Mouse (Mus musculus): ENCODE data around the gene Apbb2. TPM values are rescaled to one million over a fixed set of nuclear protein-coding genes. Genes with fewer than 3 reads are reported as not detected.

Apbb2 gene
- total RNA-seq, 2 experiments from 2014 or later: 60.1 to 70.5 TPM

GRCm38 (mm10) chr5:66455271-66455670, 163.3 kb downstream of the Apbb2 start:
- DNase-seq (ENCODE audit: extremely low spot score in 1 of 2, low spot score in 2 of 2): no peak
- TF ChIP-seq CTCF (IDR thresholded peaks at IDR 0.05): no peak
- intact Hi-C loops (cut with DNase I): no loop called here
- H3K27ac ChIP-seq: no peak overlapping the region
- no peak overlapping the region for H3K4me3 ChIP-seq

GRCm38 (mm10) chr5:66454826-66455225, 163.8 kb downstream of the Apbb2 start:
- no peak for TF ChIP-seq CTCF (IDR thresholded peaks at IDR 0.05)
- H3K4me3 ChIP-seq: no peak overlapping the region
- DNase-seq (ENCODE audit: extremely low spot score in 1 of 2, low spot score in 2 of 2): no peak
- H3K27ac ChIP-seq: no peak overlapping the region
- intact Hi-C loops (cut with DNase I): no loop called here

DNA sequence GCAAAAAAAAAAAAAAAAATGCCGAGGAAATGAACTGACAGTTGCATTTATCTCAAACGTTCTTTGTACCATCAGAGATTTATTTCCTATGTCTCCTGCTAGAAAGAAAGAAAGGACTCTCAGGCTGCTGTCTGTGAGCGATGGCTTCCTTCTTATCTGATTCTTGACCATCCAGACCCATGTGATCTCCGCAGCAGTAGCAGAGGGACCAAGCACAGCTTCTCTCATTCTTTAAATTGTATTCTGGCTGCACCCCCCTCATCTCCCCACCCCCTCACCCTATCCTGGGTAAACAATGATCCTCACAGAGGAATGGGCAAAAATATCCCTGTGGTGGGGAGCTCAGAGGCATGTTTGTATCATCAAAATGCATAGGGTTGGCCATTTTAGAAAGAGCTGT, 165.5 kb downstream of the Apbb2 start:
- Histone ChIP-seq H3K27ac (no peak overlapping the region), H3K4me3 (no peak overlapping the region)
- no peak for DNase-seq (ENCODE audit: extremely low spot score in 1 of 2, low spot score in 2 of 2)
- intact Hi-C loops (cut with DNase I): no loop called here
- TF ChIP-seq CTCF (IDR thresholded peaks at IDR 0.05): no peak

DNA sequence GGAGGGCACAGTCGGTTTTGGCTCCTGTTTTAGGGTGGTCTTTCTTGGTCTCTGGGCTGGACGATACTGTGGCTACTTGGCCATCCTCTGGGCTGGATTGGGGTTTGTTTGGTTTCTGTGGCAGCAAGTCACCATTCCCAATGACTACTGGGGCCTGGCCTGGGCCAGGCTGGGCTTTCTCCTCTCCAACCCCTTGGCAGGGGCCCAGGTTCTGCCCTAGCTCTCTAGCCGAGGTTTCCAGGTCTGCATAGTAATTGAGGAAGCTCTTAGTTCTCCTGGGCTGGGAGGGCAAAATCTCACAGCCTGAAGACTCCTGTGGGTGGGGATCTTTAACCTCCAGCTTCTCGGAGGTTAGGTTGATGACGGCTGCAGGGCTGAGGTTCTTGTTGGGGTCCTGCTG, 167.0 kb downstream of the Apbb2 start:
- no peak overlapping the region for H3K27ac ChIP-seq
- peak in 1 of 2 experiments; percentile 34 for DNase-seq (ENCODE audit: extremely low spot score in 1 of 2, low spot score in 2 of 2)
- no peak for TF ChIP-seq CTCF (IDR thresholded peaks at IDR 0.05)
- no peak overlapping the region for H3K4me3 ChIP-seq
- intact Hi-C loops (cut with DNase I): no loop called here

DNA sequence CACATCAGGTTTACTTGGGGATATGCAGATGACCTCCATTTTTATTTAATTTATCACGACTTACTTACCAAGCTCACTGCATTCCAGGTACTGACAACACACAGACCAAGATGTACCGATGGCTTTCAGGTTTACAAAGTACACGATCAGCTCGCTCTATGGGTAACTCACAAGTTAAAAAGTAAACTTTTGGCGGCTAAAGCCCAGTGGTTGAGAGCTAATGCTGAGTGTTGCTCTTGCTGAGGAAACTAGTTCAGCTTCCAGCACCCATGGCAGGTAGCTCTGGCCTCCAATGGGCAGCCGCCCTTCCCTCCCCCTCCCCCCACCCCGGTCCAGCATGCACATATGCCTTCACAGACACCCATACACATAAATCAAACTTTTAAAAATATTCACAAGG, 173.1 kb downstream of the Apbb2 start:
- no peak for TF ChIP-seq CTCF (IDR thresholded peaks at IDR 0.05)
- H3K27ac ChIP-seq: no peak overlapping the region
- no peak for DNase-seq (ENCODE audit: extremely low spot score in 1 of 2, low spot score in 2 of 2)
- intact Hi-C loops (cut with DNase I): no loop called here
- no peak overlapping the region for H3K4me3 ChIP-seq

GRCm38 (mm10) chr5:66442260-66442659, 176.3 kb downstream of the Apbb2 start:
- intact Hi-C loops (cut with DNase I): no loop called here
- TF ChIP-seq CTCF (IDR thresholded peaks at IDR 0.05): no peak
- no peak for DNase-seq (ENCODE audit: extremely low spot score in 1 of 2, low spot score in 2 of 2)

DNA sequence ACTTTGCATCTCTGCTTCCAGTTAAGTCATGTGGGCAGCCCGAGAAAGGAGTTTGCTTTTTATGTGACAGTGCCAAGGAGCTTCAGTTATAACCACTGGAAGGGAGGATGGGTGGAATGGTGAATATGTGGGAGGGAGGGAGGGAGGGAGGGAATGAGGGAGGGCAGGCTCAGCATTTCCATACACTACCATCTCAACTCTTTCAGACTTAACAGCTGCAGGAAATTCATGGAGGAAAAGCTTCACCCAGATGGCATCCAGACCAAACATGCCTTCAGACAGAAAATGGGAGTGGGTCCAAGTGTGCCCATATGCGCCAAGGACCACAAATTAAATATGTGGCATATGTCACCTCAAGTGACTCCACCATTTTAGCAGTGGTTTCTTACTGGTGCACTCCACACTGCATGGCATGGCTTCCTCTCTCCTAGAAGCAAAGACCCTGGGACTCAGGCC, 181.8 kb downstream of the Apbb2 start:
- Histone ChIP-seq H3K4me3 (no peak overlapping the region), H3K27ac (no peak overlapping the region; the same call in 1 of the 2 replicates)
- intact Hi-C loops (cut with DNase I): no loop called here
- DNase-seq (ENCODE audit: extremely low spot score in 1 of 2, low spot score in 2 of 2): no peak
- no peak for TF ChIP-seq CTCF (IDR thresholded peaks at IDR 0.05)

More at GRCm38 (mm10) chr5:66442260-66442659, 176.3 kb downstream of the Apbb2 start:
- Histone ChIP-seq H3K27ac (no peak overlapping the region; the same call in 1 of the 2 replicates), H3K4me3 (no peak overlapping the region)

DNA sequence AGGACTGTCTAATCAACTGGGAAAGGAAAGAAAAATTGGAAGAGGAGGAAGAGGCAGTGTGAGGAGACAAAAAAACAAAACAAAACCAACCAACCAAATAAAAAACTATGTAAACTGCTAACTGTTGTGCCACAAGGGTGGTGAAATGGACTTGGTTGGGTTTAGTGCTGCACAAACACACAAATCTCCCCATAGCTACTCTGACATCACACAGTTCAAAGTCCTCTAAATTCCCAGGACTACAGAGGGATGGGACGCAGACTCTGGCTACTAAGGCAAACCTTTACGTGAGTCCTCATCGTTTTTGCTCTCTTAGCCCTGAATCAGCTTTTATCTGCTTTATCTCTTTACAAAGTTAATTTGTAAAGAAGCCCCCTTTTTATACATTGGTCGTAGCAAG, 183.4 kb downstream of the Apbb2 start:
- Histone ChIP-seq H3K4me3 (no peak overlapping the region), H3K27ac (no peak overlapping the region)
- no peak for DNase-seq (ENCODE audit: extremely low spot score in 1 of 2, low spot score in 2 of 2)
- intact Hi-C loops (cut with DNase I): no loop called here
- no peak for TF ChIP-seq CTCF (IDR thresholded peaks at IDR 0.05)

- DNase-seq (ENCODE audit: extremely low spot score in 1 of 2, low spot score in 2 of 2): no peak
- H3K27ac ChIP-seq: no peak overlapping the region
- intact Hi-C loops (cut with DNase I): no loop called here
- TF ChIP-seq CTCF (IDR thresholded peaks at IDR 0.05): no peak
- H3K4me3 ChIP-seq: no peak overlapping the region
Observed at GRCm38 (mm10) chr5:66429076-66429475, 189.5 kb downstream of the Apbb2 start.

GRCm38 (mm10) chr5:66428071-66428470, 190.5 kb downstream of the Apbb2 start:
- Histone ChIP-seq H3K27ac (no peak overlapping the region; the same call in 1 of the 2 replicates), H3K4me3 (no peak overlapping the region)
- TF ChIP-seq CTCF (IDR thresholded peaks at IDR 0.05): no peak; the same call in 1 of the 2 replicates
- no peak for DNase-seq (ENCODE audit: extremely low spot score in 1 of 2, low spot score in 2 of 2)
- intact Hi-C loops (cut with DNase I): no loop called here

DNA sequence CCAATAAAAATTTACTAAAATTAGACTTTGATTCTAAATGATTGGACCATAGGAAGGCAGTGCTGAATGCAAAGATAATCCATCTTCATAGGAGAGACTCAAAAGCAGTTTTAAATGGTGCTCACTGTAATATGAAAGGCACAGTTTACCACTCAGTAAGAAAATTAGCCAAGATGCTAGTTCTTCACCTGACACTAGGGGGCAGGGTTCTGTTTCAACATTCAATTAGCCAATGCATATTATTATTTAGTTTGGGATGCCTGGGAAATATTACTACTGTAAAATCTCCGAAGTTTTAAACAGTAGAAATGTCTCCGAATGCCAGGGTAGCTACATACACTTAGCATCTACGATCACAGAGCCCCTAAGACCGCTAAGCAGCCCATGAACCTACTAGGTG, 194.7 kb downstream of the Apbb2 start:
- peak in 1 of 2 experiments; percentile 35 for DNase-seq (ENCODE audit: extremely low spot score in 1 of 2, low spot score in 2 of 2)
- peak; percentile 81 for TF ChIP-seq CTCF (IDR thresholded peaks at IDR 0.05)
- intact Hi-C loops (cut with DNase I): loop anchor here (2.0 kb wide), 1 partner anchor 195 kb away; the partner anchor contains the start of gene Apbb2
- no peak overlapping the region for H3K4me3 ChIP-seq
- no peak overlapping the region for H3K27ac ChIP-seq

- intact Hi-C loops (cut with DNase I): no loop called here
- DNase-seq (ENCODE audit: extremely low spot score in 1 of 2, low spot score in 2 of 2): no peak
- no peak overlapping the region for H3K4me3 ChIP-seq
Observed at GRCm38 (mm10) chr5:66423466-66423865, 195.1 kb downstream of the Apbb2 start.

DNA sequence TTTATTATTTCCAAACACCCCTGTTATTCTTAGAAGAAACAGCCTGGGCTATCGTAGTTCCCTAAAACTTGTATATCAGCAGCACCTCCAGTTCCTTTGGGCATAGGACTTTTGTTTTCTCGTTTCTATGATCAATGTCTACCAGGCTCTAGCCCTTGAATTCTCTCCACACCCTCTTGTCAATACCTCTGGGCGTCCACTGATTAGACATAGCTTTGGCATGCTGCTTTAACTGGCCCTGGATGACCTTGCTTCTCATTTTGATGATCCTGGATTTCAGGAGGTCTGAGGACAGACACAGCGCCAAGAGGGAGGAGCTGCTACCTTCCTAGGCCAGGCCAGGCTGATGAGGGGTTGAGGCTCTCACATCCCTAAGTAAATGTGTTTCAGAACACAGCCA, 196.6 kb downstream of the Apbb2 start:
- no peak for DNase-seq (ENCODE audit: extremely low spot score in 1 of 2, low spot score in 2 of 2)
- H3K4me3 ChIP-seq: no peak overlapping the region
- intact Hi-C loops (cut with DNase I): no loop called here
- H3K27ac ChIP-seq: no peak overlapping the region
- no peak for TF ChIP-seq CTCF (IDR thresholded peaks at IDR 0.05)

More at GRCm38 (mm10) chr5:66423466-66423865, 195.1 kb downstream of the Apbb2 start:
- TF ChIP-seq CTCF (IDR thresholded peaks at IDR 0.05): no peak
- H3K27ac ChIP-seq: no peak overlapping the region
